Mouse (Mus musculus) testis, adult 2 months (tissue): ENCODE results near the gene Gm20532.

ENCODE experiments used
- CTCF ChIP-seq: fragments of 200-500 bp; IDR thresholded peaks from 2 replicates; pipeline ENCODE4 v1.5.1; 2012; ENCODE audit warnings: low read depth, mild to moderate bottlenecking, inconsistent platforms, low read length, moderate library complexity; ENCODE audit not compliant: control insufficient read depth, insufficient read depth, insufficient replicate concordance
- POLR2A ChIP-seq: fragments of 200-500 bp; IDR thresholded peaks from 2 replicates; pipeline ENCODE4 v1.6.1; 2012; ENCODE audit warnings: low read depth, mild to moderate bottlenecking, inconsistent platforms, low read length, moderate library complexity; ENCODE audit not compliant: control insufficient read depth

GRCm38 (mm10) chr2:26615459-26616124 lies 29.2 kb downstream of the Gm20532 start:
- TF ChIP-seq CTCF: no peak
- TF ChIP-seq POLR2A: no peak
